Mouse (Mus musculus): ENCODE data around the gene Slc27a5. TPM values are rescaled to one million over a fixed set of nuclear protein-coding genes. Genes with fewer than 3 reads are reported as not detected.

Gene Slc27a5
- total and polyA plus RNA-seq, 3 experiments: 0.04 TPM; not detected in 2

GRCm38 (mm10) chr7:13041256-13041655 is 43.3 kb upstream of the Slc27a5 start:
- peaks cover under 1 to 25% of the 10 kb centered on the region in 2 experiments; a peak in 3 of 4 replicates for H3K4me1 ChIP-seq (ENCODE audit: control insufficient read depth in 1 of 2, insufficient read depth in 2 of 2)
- dilution Hi-C loops (cut with MboI; ENCODE audit: extremely low pct_ligation_motif_present, extremely low pct_unique_long_range_greater_than_20kb, low sequenced_read_pairs) (no loop called here), in situ Hi-C loops (cut with MboI; ENCODE audit: low pct_ligation_motif_present, low pct_unique_long_range_greater_than_20kb, low sequenced_read_pairs) (loop anchor here (5.0 to 10.0 kb wide), 2 partner anchors 34 to 116 kb away; partner anchors contain the start of genes Rnf225 and Rps5)
- H3K27me3 ChIP-seq (replicated peaks): no peaks in the 10 kb centered on the region
- peaks cover 10% of the 10 kb centered on the region for H3K9me3 ChIP-seq (replicated peaks; ENCODE audit: low read length)
- no peak overlapping the region for H3K27ac ChIP-seq (ENCODE audit: insufficient read depth, low read depth)
- H3K4me2 ChIP-seq (ENCODE audit: insufficient read depth, low read depth, poor library complexity, severe bottlenecking): no peak overlapping the region
- no peak overlapping the region for H3K4me3 ChIP-seq (replicated peaks in 1 of 3; ENCODE audit: low read depth in 2 of 3, low read length in 2 of 3, poor library complexity in 1 of 3)
- peaks cover 1 to 24% of the 10 kb centered on the region in 2 experiments for H3K36me3 ChIP-seq (replicated peaks in 1 of 2; ENCODE audit: control insufficient read depth in 1 of 2, insufficient read depth in 1 of 2, low read length in 1 of 2)
- H3K9ac ChIP-seq (ENCODE audit: insufficient read depth, low read depth): no peak overlapping the region
- TF ChIP-seq ZMIZ1 (IDR thresholded peaks at IDR 0.05; ENCODE audit: low read depth, low read length) (no peak), ELF1 (IDR thresholded peaks at IDR 0.05; ENCODE audit: low read depth, low read length) (no peak)
- peaks cover 13% of the 10 kb centered on the region for H3K79me2 ChIP-seq (replicated peaks; ENCODE audit: control insufficient read depth, extremely low read depth, insufficient read depth, poor library complexity, severe bottlenecking)
- DNase-seq (ENCODE audit: extremely low read depth): no peak

- dilution Hi-C loops (cut with MboI; ENCODE audit: extremely low pct_ligation_motif_present, extremely low pct_unique_long_range_greater_than_20kb, low sequenced_read_pairs) (no loop called here), in situ Hi-C loops (cut with MboI; ENCODE audit: low pct_ligation_motif_present, low pct_unique_long_range_greater_than_20kb, low sequenced_read_pairs) (no loop called here)
- Histone ChIP-seq H3K9ac (ENCODE audit: insufficient read depth, low read depth) (peak overlapping the region; percentile 97), H3K4me2 (ENCODE audit: insufficient read depth, low read depth, poor library complexity, severe bottlenecking) (peak overlapping the region; percentile 74), H3K36me3 (replicated peaks in 1 of 2; ENCODE audit: control insufficient read depth in 1 of 2, insufficient read depth in 1 of 2, low read length in 1 of 2) (peaks cover 15 to 37% of the 10 kb centered on the region in 2 experiments), H3K27me3 (replicated peaks) (no peaks in the 10 kb centered on the region), H3K79me2 (replicated peaks; ENCODE audit: control insufficient read depth, extremely low read depth, insufficient read depth, poor library complexity, severe bottlenecking) (peaks cover 18% of the 10 kb centered on the region), H3K4me1 (ENCODE audit: control insufficient read depth in 1 of 2, insufficient read depth in 2 of 2) (peaks cover 11 to 39% of the 10 kb centered on the region in 2 experiments), H3K27ac (ENCODE audit: insufficient read depth, low read depth) (no peak overlapping the region), H3K9me3 (replicated peaks; ENCODE audit: low read length) (peaks cover 10% of the 10 kb centered on the region), H3K4me3 (replicated peaks in 1 of 3; ENCODE audit: low read depth in 2 of 3, low read length in 2 of 3, poor library complexity in 1 of 3) (peak overlapping the region; percentile 84 to 92 (median 86))
- no peak for DNase-seq (ENCODE audit: extremely low read depth)
- TF ChIP-seq CHD1 (IDR thresholded peaks at IDR 0.05; ENCODE audit: low read depth, low read length) (no peak), MYC (IDR thresholded peaks at IDR 0.05; ENCODE audit: low read depth, low read length) (no peak)
Observed at GRCm38 (mm10) chr7:13039181-13039580, 41.2 kb upstream of the Slc27a5 start.

GRCm38 (mm10) chr7:13038621-13039169 is 40.7 kb upstream of the Slc27a5 start:
- Histone ChIP-seq H3K27me3 (replicated peaks) (no peaks in the 10 kb centered on the region), H3K79me2 (replicated peaks; ENCODE audit: control insufficient read depth, extremely low read depth, insufficient read depth, poor library complexity, severe bottlenecking) (peaks cover 18% of the 10 kb centered on the region), H3K4me1 (ENCODE audit: control insufficient read depth in 1 of 2, insufficient read depth in 2 of 2) (peaks cover 11 to 41% of the 10 kb centered on the region in 2 experiments), H3K27ac (ENCODE audit: insufficient read depth, low read depth) (peak overlapping the region; percentile 84), H3K9ac (ENCODE audit: insufficient read depth, low read depth) (peak overlapping the region; percentile 97), H3K36me3 (replicated peaks in 1 of 2; ENCODE audit: control insufficient read depth in 1 of 2, insufficient read depth in 1 of 2, low read length in 1 of 2) (peaks cover 15 to 34% of the 10 kb centered on the region in 2 experiments), H3K4me2 (ENCODE audit: insufficient read depth, low read depth, poor library complexity, severe bottlenecking) (peak overlapping the region; percentile 74), H3K4me3 (replicated peaks in 1 of 3; ENCODE audit: low read depth in 2 of 3, low read length in 2 of 3, poor library complexity in 1 of 3) (peak overlapping the region; percentile 84 to 92 (median 86)), H3K9me3 (replicated peaks; ENCODE audit: low read length) (peaks cover 5% of the 10 kb centered on the region)
- TF ChIP-seq MEF2A (IDR thresholded peaks at IDR 0.05; ENCODE audit: borderline replicate concordance, low read depth, low read length) (peak; percentile 20; the same call in 1 of the 2 replicates), ZMIZ1 (IDR thresholded peaks at IDR 0.05; ENCODE audit: low read depth, low read length) (no peak)
- in situ Hi-C loops (cut with MboI; ENCODE audit: low pct_ligation_motif_present, low pct_unique_long_range_greater_than_20kb, low sequenced_read_pairs) (no loop called here), dilution Hi-C loops (cut with MboI; ENCODE audit: extremely low pct_ligation_motif_present, extremely low pct_unique_long_range_greater_than_20kb, low sequenced_read_pairs) (no loop called here)
- peak; percentile 36 for DNase-seq (ENCODE audit: extremely low read depth)
